Mouse (Mus musculus) 3134 (cell line): ENCODE data around the gene Snx21.

Experiments used
- DNase-seq: peaks from one replicate; pipeline ENCODE4 v3.0.0-alpha.2; 2011; ENCODE audit warnings: low spot score; ENCODE audit not compliant: insufficient read length; ENCODE audit errors: extremely low read depth

The Snx21 gene

DNA sequence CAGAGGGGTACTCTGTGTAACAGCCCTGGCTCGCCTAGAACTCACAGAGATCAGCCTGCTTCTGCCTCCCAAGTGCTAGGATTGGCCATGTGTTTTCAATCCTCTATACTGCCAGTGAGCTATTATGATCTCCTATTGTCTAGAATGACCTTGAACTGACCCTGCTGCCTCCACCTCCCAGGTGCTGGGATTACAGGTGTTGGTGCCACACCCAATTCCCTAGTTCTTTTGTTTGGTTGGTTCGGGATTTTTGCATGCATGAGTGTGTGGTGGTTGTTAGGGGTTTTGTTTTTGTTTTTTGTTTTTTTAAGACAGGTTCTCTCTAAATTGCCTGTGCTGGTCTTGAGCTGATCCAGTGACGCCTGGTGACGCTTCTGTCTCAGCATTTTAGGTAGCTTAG is 38.3 kb downstream of the Snx21 start:
- no peak for DNase-seq

GRCm38 (mm10) chr2:164825521-164825920 is 39.9 kb downstream of the Snx21 start:
- DNase-seq = no peak

GRCm38 (mm10) chr2:164827146-164827850 is 41.7 kb downstream of the Snx21 start:
- no peak for DNase-seq

DNA sequence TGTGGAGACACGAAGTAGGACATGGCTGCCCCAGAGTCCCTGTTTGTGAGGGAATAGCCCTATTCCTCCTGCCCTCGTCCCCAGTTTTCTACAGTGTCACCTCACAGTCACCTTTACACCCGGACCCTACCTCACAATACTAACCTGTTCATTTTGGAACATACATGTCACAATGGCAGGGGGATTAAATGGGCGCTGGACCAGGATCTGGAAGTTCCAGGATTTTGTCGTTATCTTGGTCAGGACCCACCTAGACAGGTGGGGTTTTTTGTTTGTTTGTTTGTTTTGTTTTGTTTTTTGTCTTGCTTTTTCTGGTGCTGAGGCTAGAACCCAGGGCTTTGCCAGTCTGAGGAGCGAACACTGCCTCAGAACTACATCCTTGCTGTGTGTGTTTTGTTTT is 42.8 kb downstream of the Snx21 start, which contains the start of gene Spata25:
Gene Spata25, minus strand, starts transcription at position 101 of the 400 bp plus-strand sequence.
- no peak for DNase-seq

DNA sequence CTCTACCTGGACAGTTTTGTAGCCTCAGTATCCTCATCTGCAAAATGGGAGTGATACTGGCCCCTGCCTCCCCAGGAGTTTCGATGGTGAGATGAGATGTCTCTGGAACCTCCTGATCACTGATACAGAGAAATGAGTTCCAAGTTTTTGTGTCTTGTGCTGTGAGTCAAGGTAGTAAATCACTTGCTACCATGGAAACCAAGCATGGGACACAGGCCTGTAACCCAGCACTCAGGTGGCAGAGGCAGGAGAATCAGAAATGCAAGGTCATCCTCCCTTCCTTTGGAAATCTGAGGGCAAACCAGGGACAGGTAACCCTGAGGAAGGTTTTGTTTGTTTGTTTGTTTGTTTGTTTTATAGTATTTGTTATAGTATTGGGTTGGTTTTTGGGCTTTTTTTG is 43.5 kb downstream of the Snx21 start:
- no peak for DNase-seq

DNA sequence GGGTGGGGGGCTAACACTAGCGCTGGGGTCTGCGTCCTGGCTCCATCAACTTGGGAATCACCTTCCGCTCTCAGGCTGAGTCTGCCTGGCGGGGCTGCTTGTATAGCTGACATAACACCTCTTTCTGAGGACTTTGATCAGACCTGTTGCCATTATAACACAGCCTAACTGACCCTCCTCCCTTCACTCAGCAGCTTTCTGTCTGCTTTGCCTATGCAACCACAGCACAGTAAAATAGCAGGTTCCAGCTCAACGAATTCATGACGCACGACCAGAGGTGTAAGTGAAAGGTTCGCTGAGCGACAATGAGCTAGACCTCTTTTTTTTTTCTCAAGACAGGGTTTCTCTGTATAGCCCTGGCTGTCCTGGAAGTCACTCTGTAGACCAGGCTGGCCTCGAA is 45.4 kb downstream of the Snx21 start:
- no peak for DNase-seq

GRCm38 (mm10) chr2:164832032-164832747 is 46.6 kb downstream of the Snx21 start:
- DNase-seq = no peak

DNA sequence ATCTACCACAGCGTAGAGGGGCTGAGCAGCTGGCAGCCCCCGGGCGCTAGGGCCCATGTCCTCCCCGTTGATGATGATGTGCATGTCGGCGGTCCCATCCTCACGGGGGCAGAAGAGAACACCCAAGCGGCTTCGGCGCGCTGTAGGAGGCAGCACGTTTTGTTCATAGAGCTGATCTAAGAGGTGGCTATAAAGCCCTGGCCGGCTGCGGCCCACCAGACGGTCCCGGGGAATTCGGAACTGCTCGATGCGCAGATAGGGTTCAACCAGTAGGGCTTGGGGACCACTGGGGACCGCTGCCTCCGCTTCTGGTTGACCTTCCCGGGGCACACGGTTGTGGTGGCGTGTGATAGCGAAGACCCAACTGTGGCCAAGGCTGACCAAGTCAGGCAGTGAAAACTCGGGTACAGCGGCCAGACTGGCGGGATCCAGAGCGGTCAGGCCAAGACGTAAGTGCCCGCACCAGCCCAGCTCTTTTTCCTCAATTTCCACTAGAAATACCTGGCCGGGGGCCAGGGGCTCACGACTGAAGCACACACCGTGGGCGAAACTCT is 47.2 kb downstream of the Snx21 start, which contains the start of gene Ctsa:
Gene Ctsa, plus strand, starts transcription at position 126 of the 554 bp plus-strand sequence.
- DNase-seq = peak; percentile 42

DNA sequence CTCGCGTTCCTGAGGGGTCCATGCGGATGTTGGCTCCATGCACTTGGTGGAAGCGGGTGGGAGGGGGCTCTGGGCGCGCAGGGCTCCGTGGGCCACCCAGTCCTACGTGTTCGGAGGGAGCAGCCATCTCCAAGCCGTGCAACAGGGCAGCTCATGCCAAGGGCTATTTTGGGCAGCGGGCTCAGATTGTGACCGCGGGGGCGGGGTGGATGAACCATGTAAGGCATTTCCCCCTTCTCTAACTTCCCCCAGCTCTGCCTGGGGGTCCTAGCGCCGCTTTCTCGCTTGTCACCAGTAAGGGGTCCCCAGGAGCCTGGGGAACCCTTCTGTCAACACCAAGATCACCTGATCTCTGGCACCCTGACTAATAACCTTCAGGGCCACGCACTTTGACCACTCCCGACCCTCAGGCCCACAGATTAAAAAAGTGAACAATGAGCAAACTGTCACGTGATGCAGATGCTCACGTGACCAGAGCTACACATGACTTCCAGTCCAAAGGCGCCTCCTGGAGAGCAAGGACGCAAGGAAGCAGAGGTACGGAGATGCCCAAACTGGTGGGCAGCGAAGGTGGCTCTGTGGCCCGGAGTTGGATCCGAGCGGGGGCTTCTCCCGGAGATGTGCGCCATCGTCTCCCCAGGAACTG is 47.8 kb downstream of the Snx21 start, which contains the start of gene Neurl2:
Gene Neurl2, minus strand, starts transcription at position 143 of the 646 bp plus-strand sequence.
- DNase-seq = peak; percentile 79

DNA sequence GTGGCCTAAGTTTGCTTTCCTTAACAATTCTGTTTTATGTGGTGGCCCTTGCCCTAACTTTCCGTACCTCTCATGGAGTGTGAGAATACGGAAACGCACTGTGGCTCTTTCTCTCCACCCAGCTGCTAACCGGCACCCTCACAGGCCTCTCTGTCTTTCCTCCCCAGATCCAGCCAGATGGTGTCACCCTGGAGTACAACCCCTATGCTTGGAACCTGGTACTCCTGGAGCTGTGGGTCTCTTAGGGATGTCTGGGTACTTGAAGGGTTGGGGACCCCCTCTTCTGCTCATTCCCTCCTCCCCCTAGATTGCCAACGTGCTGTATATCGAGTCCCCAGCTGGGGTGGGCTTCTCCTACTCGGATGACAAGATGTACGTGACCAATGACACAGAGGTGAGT is 48.9 kb downstream of the Snx21 start:
- DNase-seq = no peak

GRCm38 (mm10) chr2:164835164-164835563 is 49.5 kb downstream of the Snx21 start:
- no peak for DNase-seq
